Mouse (Mus musculus) G1E-ER4 (cell line): ENCODE data around the gene Tsen54. TPM values are rescaled to one million over a fixed set of nuclear protein-coding genes. Genes with fewer than 3 reads are reported as not detected.

Source experiments
- GATA1 ChIP-seq: IDR thresholded peaks from one replicate; pipeline ENCODE4 v1.8.0; 2012; ENCODE audit warnings: low read length, inconsistent platforms
- polyA plus RNA-seq: library from polyadenylated mRNA; stranded (reverse); fragments of >175 nt; gene quantifications from 2 replicates; pipeline ENCODE4 v1.2.3, GENCODE M21; 2012

The Tsen54 gene
- polyA plus RNA-seq, 1 experiment, result 63.7 TPM

DNA sequence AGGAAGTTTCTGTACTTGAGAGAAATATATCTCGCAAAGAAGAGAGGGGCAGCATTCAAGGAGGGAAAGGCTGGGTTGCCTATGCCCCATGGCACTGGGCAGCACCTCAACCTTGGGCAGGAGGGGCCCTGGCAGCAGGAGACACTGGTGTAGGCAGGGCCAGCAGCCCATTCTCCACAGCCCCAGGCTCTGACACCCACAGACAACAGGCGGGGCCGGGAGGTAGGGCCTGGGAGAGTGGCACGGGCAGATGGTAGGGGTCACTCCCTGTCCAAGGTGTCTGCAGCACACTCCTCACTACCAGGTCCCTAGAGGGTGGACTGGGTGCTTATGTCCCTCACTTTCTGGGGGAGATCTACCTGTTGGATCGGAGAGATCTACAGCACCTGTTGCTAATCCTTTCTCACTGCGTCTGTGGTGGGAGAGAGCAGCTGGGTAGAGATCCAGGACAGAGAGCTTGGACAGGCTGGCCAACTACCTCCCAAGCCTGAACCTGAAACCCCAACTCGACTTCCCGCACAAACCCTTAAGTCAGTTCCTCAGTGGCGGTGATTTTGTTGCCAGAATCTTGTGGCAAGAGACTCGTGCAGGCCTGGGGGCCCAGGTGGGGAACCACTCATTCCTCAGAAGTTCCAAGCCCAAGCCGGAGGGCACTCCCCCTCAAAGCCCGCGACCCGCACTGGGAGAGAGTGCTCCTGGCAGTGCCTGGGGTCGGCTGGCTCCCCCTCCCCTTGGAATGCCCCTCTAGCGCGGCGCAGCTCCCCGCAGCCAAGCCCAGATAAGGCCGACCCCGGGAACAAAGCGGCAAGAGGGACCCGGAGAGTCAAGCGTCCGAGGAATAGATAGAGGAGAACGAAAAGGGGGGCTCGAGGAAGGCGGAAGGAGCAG, 1.7 kb upstream of the Tsen54 start:
- TF ChIP-seq GATA1, result no peak

GRCm38 (mm10) chr11:115813507-115814296, 822 bp upstream of the Tsen54 start, which contains the start of gene Caskin2:
Caskin2 (minus strand) TSS chr11:115813639.
- no peak for TF ChIP-seq GATA1

DNA sequence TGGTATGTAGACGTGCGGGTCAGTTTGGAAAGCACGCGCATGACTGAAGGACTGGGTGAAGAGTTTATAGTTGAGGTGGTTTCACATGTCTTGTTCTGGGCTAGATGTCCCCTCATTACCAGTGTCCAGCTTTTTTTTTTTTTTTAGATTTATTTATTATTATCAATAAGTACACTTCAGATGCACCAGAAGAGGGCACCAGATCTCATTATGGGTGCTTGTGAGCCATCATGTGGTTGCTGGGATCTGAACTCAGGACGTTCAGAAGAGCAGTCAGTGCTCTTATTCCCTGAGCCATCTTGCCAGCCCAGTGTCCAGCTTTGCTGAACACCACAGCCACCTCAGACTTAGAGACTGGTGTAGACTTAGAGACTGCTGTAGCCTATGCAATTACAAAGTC, 2.8 kb downstream of the Tsen54 start:
- TF ChIP-seq GATA1, result no peak

GRCm38 (mm10) chr11:115819915-115820623, 5.5 kb downstream of the Tsen54 start:
- TF ChIP-seq GATA1, result no peak

DNA sequence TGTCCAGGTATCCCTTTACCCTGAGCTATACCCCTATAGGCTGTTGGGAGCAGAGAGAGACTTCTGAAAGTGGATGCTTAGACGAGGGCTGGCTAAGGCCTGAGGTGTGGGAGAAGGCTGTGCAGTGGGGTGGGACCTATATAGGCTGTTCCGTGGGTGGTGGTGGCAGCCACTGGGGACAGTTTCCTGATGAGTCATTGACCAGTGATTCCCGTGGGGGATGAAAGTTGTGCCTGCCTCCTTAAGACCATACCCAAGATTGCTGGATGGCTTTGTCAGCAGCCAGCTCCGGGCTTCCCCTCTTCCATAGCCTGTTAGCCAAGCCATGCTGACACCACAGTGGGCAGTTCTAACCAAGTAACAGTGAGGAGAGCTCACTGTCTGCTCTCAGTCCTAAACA, 6.5 kb downstream of the Tsen54 start:
- TF ChIP-seq GATA1, result no peak

DNA sequence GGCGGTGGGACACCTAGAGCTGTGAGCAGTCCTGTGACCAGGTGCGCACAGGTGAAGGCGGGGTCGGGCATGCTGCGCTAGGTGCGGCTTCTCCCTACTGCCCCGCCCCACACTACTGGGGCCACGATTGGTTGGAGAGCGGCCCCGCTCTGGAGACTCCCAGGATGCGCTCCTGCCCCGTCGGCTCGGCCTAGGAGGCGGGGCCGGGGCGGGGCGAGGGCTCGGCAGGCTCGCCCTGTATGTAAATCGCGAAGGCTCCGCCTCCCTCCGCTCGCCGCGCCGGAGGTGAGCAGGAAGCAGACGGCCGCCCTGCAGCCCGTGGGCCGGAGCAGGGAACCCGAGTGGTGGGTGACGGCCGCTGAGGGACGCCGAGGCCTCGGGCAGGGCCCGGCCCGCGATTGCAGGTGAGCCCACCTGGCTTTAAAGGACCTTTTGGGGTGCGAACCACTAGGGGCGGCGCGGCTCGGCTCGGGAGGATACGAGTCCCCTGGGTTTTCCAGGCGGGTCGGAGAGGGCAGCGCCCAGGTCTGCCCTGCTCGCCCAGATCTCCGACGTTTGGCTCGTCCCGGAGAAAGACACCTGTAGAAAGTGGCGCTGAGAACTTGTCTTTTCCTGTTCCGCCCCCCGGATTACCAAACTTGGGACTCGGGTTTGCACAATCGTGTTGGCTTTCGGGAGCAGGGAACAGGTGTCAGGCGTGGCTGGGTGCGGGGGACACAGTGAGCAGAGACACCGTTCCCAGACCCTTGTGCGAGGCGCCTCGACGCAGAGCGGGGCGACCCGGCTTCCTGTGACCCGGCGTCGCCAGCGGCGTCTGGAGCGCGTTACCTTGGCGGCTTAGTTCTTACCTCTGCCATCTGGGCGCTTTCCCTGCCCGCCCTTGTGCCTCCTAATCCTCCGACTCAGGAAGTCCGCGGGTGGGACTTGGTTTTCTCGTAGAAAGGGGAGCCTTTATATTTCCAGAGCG, 9.5 kb downstream of the Tsen54 start, which contains the start of gene Llgl2:
Llgl2 (plus strand) TSS at position 276 of the 967 bp plus-strand sequence.
- no peak for TF ChIP-seq GATA1

DNA sequence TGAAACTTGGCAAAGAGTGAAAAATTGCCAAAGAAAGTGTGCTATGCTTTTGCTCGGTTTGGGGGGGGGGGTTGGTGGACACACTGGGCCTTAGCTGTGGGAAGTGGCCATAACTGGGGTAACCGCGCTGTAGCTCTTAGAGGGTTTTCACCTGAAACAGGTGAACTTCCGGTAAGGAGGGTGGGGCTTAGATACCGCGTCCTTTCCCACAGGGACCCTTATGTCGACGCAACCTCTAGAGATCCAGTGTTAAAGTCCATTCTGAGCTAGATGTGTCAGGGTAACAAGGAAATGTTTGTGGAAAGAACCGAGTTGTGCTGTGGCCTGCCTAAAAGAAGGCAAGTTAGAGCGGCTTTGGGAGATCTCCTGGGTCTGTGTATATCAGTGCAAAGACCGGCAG, 10.3 kb downstream of the Tsen54 start:
- TF ChIP-seq GATA1, result no peak

DNA sequence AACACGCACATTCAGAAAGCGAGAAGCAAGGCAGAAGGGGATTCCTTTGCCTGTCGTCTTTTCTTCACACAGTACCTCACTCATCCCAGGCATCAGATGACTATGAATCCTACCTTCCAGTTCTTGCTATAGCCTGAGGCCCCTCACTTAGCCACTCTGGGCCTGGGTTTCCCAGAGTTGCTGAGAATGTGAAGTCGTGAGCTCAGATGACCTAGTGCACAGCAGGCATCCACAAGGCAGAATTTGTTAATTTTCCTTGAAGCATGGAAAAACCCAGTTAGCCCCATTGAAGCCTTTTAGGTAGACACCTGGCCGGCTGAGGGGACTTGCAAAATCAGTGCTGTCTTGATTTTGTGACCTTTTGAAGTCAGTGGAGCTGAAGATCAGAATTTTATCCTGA, 12.0 kb downstream of the Tsen54 start:
- no peak for TF ChIP-seq GATA1

DNA sequence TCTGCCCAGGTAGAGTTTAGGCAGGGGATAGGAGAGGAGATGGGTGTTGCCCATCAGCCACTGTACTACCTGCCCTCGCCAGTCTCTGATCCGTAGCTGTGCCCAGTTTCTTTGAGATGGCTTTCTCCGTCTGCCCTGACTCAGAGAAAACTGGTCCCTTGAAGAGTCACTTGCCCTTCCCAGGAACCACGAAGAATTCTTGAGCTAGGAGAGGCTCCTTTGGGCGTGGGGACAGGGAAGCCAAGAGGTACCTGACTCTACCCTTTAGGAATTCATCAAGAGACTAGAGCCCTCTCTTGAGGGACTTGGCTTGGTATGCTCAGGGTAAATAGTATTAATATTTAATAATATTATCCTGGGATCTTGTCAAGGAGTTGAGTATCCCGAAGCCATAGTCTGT, 13.1 kb downstream of the Tsen54 start:
- TF ChIP-seq GATA1, result no peak

GRCm38 (mm10) chr11:115829036-115829435, 14.5 kb downstream of the Tsen54 start:
- TF ChIP-seq GATA1, result no peak

GRCm38 (mm10) chr11:115830550-115831325, 16.2 kb downstream of the Tsen54 start:
- TF ChIP-seq GATA1, result no peak

GRCm38 (mm10) chr11:115831518-115831917, 17.0 kb downstream of the Tsen54 start:
- no peak for TF ChIP-seq GATA1

GRCm38 (mm10) chr11:115832064-115832463, 17.5 kb downstream of the Tsen54 start:
- no peak for TF ChIP-seq GATA1

DNA sequence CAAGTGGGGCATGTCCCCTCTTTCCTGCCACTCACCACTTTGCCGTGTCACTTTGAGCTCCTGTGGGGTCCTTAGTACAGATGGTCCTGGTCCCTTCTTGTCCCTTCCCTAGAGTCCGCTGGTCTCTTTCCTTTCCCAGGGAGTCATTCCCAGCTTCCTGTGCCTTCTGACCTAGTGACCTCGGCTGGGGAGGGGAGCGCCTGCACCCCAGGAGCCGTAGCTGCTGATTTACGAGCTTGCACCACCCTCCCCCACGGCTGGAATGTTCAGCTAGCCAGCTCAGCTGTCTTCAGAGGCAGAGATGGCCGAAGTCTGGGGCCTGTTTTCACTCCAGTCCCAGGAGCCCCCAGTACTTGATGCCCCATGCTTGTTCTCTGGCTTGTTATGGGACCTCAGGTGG, 18.0 kb downstream of the Tsen54 start:
- no peak for TF ChIP-seq GATA1

DNA sequence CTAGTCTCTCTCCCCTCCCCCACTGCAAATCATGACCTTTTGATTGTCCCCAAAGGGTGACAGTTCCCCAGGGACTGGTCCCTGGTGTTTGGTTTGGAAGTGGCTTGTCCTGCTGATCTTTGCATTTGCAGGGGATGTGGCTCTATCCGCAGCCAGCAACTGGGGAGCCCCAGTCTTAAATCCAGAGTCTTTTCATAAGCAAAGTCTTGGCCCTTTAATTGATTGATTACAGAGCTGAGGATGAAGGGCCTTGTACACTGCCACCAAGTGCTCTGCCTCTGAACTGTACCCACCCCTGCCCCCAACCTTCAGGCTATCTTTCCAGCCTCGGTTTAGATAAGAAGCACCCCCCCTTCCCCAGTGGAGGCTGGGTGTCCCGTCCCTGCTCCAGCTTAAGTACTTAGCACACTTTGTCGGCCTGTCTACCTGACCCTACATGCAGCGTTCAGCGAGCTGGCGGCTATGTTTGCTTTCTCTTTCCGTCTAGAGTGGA, 18.5 kb downstream of the Tsen54 start:
- no peak for TF ChIP-seq GATA1
